Mouse (Mus musculus): ENCODE results near the gene Eif2d.

GRCm38 (mm10) chr1:131177249-131177648, 24.3 kb downstream of the Eif2d start:
- TF ChIP-seq CTCF (IDR thresholded peaks at IDR 0.05; ENCODE audit: control insufficient read depth, insufficient read depth, insufficient read length), result no peak
- TF ChIP-seq MAX (IDR thresholded peaks at IDR 0.05), result no peak
- TF ChIP-seq USF1 (IDR thresholded peaks at IDR 0.05; ENCODE audit: low read depth), result no peak
- no peak for TF ChIP-seq MYOD1 (IDR thresholded peaks at IDR 0.05; ENCODE audit: control insufficient read depth, insufficient read length, low read depth)
- TF ChIP-seq MYOG (IDR thresholded peaks at IDR 0.05; ENCODE audit: control insufficient read depth, extremely low read depth, insufficient read length), result no peak
- TF ChIP-seq CEBPB (IDR thresholded peaks at IDR 0.05; ENCODE audit: low read depth), result no peak

All from C2C12 (cell line).